Mouse (Mus musculus): ENCODE results near the gene Taf3.

- TF ChIP-seq EP300 (IDR thresholded peaks at IDR 0.05; ENCODE audit: low read depth in 1 of 2, low read length in 2 of 2) (no peak), CTCF (IDR thresholded peaks at IDR 0.05 in 2 of 3, conservative IDR thresholded peaks at IDR 0.05 in 1 of 3; ENCODE audit: control insufficient read depth in 1 of 3, insufficient read depth in 1 of 3, low read depth in 2 of 3, low read length in 3 of 3, poor library complexity in 1 of 3, severe bottlenecking in 1 of 3) (no peak)
Observed at GRCm38 (mm10) chr2:10024264-10024663, 24.1 kb downstream of the Taf3 start.

Measured in MEL (cell line).